Mouse (Mus musculus) myocyte (in vitro differentiated cells): Measurements from ENCODE around the gene Olfr771.
"Not testable (repeated sequence)": the region's sequence is repeated elsewhere in the genome, so short reads cannot be mapped to it uniquely, and the experiment has no call there.

ENCODE experiments used
- E2F4 ChIP-seq: IDR thresholded peaks from one replicate; pipeline ENCODE4 v1.6.1; 2011; ENCODE audit warnings: mild to moderate bottlenecking, control low read depth, moderate library complexity; ENCODE audit not compliant: insufficient read depth
- MAX ChIP-seq: IDR thresholded peaks from one replicate; pipeline ENCODE4 v1.6.1; 2011; ENCODE audit warnings: low read depth, mild to moderate bottlenecking, control low read depth
- POLR2A ChIP-seq: IDR thresholded peaks from one replicate; pipeline ENCODE4 v1.6.1; 2011; ENCODE audit warnings: low read depth, mild to moderate bottlenecking, control low read depth, moderate library complexity; ENCODE audit not compliant: insufficient read length
- REST ChIP-seq: IDR thresholded peaks from one replicate; pipeline ENCODE4 v1.6.1; 2011; ENCODE audit warnings: mild to moderate bottlenecking, control low read depth, moderate library complexity; ENCODE audit not compliant: insufficient read depth, insufficient read length
- SRF ChIP-seq: IDR thresholded peaks from one replicate; pipeline ENCODE4 v1.6.1; 2011; ENCODE audit warnings: low read depth; ENCODE audit not compliant: control insufficient read depth, insufficient read length
- TCF12 ChIP-seq: IDR thresholded peaks from one replicate; pipeline ENCODE4 v1.6.1; 2011; ENCODE audit warnings: mild to moderate bottlenecking, control low read depth; ENCODE audit not compliant: poor library complexity, insufficient read depth, severe bottlenecking
- TCF3 ChIP-seq: IDR thresholded peaks from one replicate; pipeline ENCODE4 v1.6.1; 2011; ENCODE audit warnings: low read depth, control low read depth; ENCODE audit not compliant: insufficient read length
- USF1 ChIP-seq: IDR thresholded peaks from one replicate; pipeline ENCODE4 v1.6.1; 2011; ENCODE audit warnings: low read depth, mild to moderate bottlenecking, control low read depth, moderate library complexity

DNA sequence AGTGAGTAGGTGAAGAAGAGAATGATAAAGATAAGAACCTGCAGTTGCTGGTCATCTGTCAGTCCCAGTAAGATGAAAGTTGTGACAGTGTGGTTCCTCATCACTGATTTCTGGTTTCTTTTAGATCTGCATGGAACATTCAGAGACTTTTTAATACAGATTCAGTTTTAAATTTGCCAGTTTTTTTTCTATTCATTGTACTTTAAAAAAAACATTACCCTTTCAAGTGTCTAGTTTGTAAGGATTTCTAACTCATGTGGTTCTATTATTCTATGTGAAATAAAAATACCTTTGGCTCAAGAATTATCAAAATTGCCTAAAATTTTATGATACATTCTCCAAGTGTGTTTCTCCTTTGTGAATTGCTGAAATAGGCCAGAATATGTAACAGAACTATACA is 22.8 kb upstream of the Olfr771 start, which contains the start of gene Olfr773:
- TF ChIP-seq MAX, USF1, TCF12, SRF, POLR2A, REST, E2F4, TCF3: not testable (repeated sequence)
